Mouse (Mus musculus) lung, embryonic 14.5 days (tissue): ENCODE results near the gene Zfp683. TPM values are rescaled to one million over a fixed set of nuclear protein-coding genes. Genes with fewer than 3 reads are reported as not detected.

ENCODE experiments used
- ATAC-seq: fragments of 200-750 bp; cut with Nextera tagmentation; 2 replicates; pipeline ENCODE4 v1.8.0; 2017; ENCODE audit warnings: mild to moderate bottlenecking, moderate TSS enrichment, moderate library complexity; ENCODE audit not compliant: insufficient read depth
- DNase-seq: peaks from one replicate; pipeline ENCODE4 v3.0.0-alpha.2; 2015
- H3K27ac ChIP-seq: fragments of 300-500 bp; sonication (generic); 2 replicates; pipeline ENCODE4 v1.5.1; 2014; ENCODE audit warnings: low read depth, mild to moderate bottlenecking, moderate library complexity
- H3K27me3 ChIP-seq: fragments of 300-500 bp; sonication (generic); 2 replicates; pipeline ENCODE4 v1.6.1; 2014; ENCODE audit warnings: low read length, control low read depth; ENCODE audit not compliant: insufficient read depth
- H3K36me3 ChIP-seq: fragments of 300-500 bp; sonication (generic); 2 replicates; pipeline ENCODE4 v1.6.1; 2014; ENCODE audit warnings: control low read depth; ENCODE audit not compliant: insufficient read depth
- H3K4me1 ChIP-seq: fragments of 300-500 bp; sonication (generic); 2 replicates; pipeline ENCODE4 v1.6.1; 2014; ENCODE audit warnings: antibody characterized with exemption, control low read depth; ENCODE audit not compliant: insufficient read depth
- H3K4me2 ChIP-seq: fragments of 300-500 bp; sonication (generic); 2 replicates; pipeline ENCODE4 v1.6.1; 2014; ENCODE audit warnings: mild to moderate bottlenecking
- H3K4me3 ChIP-seq: fragments of 300-500 bp; sonication (generic); 2 replicates; pipeline ENCODE4 v1.5.1; 2014; ENCODE audit warnings: low read depth, low read length
- H3K9ac ChIP-seq: fragments of 300-500 bp; sonication (generic); 2 replicates; pipeline ENCODE4 v1.6.1; 2014
- H3K9me3 ChIP-seq: fragments of 300-500 bp; sonication (generic); 2 replicates; pipeline ENCODE4 v1.6.1; 2016; ENCODE audit warnings: low read depth, low read length, control low read depth
- CTCF ChIP-seq: IDR thresholded peaks from 2 replicates; pipeline ENCODE4 v1.5.1; 2016; ENCODE audit warnings: antibody characterized with exemption, low read depth
- WGBS: fragments of 180-500 bp; shearing (Covaris S2); extraction: QIAGEN DNeasy Blood & Tissue Kit; methylation state at CpG from one replicate; pipeline ENCODE4 v1.1.7; 2014; 5-methylcytosine and 5-hydroxymethylcytosine counted together
- polyA plus RNA-seq: library from polyadenylated mRNA; unstranded; fragments of >200 nt; fragmentation: Nextera tagmentation; extraction: Ambion mirVana; gene quantifications from 2 replicates; pipeline ENCODE4 v1.2.1, GENCODE M21; 2014

The Zfp683 gene
- polyA plus RNA-seq, 1 experiment from 2014 or later: not detected

- Histone ChIP-seq H3K4me1 (no peaks in the 10 kb centered on the region), H3K4me3 (peak within 1 kb of the TSS; percentile 65), H3K9me3 (no peaks in the 10 kb centered on the region), H3K4me2 (peak within 1 kb of the TSS; percentile 72), H3K36me3 (no peaks in the 10 kb centered on the region), H3K9ac (peak within 1 kb of the TSS; percentile 60), H3K27me3 (no peaks in the 10 kb centered on the region), H3K27ac (no peak within 1 kb of the TSS)
- DNase-seq (peak; percentile 94), ATAC-seq (peak; percentile 98)
- WGBS: 16% methylated on average over 34 of the region's 34 CpGs
- no peak for TF ChIP-seq CTCF
These were observed 48.5 kb downstream of the Zfp683 start, which contains the start of gene Ubxn11 for GRCm38 (mm10) chr4:134101979-134102741. Gene Ubxn11, plus strand, starts transcription at chr4:134102570.

GRCm38 (mm10) chr4:134102742-134103119 lies 49.1 kb downstream of the Zfp683 start:
- peak overlapping the region; percentile 72 for H3K4me2 ChIP-seq
- 2% methylated on average over 21 of the region's 21 CpGs for WGBS
- no peak for TF ChIP-seq CTCF
- DNase-seq (no peak), ATAC-seq (peak; percentile 28)
- H3K9ac ChIP-seq: peak overlapping the region; percentile 60
- H3K27ac ChIP-seq: no peak overlapping the region
- H3K4me1 ChIP-seq: no peaks in the 10 kb centered on the region
- H3K4me3 ChIP-seq: peak overlapping the region; percentile 65
- H3K36me3 ChIP-seq: no peaks in the 10 kb centered on the region
- no peaks in the 10 kb centered on the region for H3K27me3 ChIP-seq
- H3K9me3 ChIP-seq: no peaks in the 10 kb centered on the region

GRCm38 (mm10) chr4:134106105-134106504 lies 52.5 kb downstream of the Zfp683 start:
- Histone ChIP-seq H3K9me3 (no peaks in the 10 kb centered on the region), H3K4me1 (no peaks in the 10 kb centered on the region; the same call in 1 of the 2 replicates), H3K9ac (no peak overlapping the region), H3K36me3 (no peaks in the 10 kb centered on the region), H3K27me3 (no peaks in the 10 kb centered on the region), H3K4me2 (no peak overlapping the region), H3K4me3 (no peak overlapping the region), H3K27ac (no peak overlapping the region)
- WGBS: 56% methylated on average over 7 of the region's 7 CpGs
- DNase-seq (no peak), ATAC-seq (no peak)
- TF ChIP-seq CTCF: no peak

GRCm38 (mm10) chr4:134107730-134108129 lies 54.1 kb downstream of the Zfp683 start:
- TF ChIP-seq CTCF: no peak
- H3K4me3 ChIP-seq: no peak overlapping the region
- ATAC-seq: no peak
- 84% methylated on average over 7 of the region's 7 CpGs for WGBS
- H3K36me3 ChIP-seq: no peaks in the 10 kb centered on the region
- no peak for DNase-seq
- H3K27ac ChIP-seq: no peak overlapping the region
- H3K9me3 ChIP-seq: no peaks in the 10 kb centered on the region
- no peak overlapping the region for H3K9ac ChIP-seq
- no peaks in the 10 kb centered on the region for H3K27me3 ChIP-seq
- H3K4me1 ChIP-seq: no peaks in the 10 kb centered on the region; the same call in 1 of the 2 replicates
- H3K4me2 ChIP-seq: no peak overlapping the region

GRCm38 (mm10) chr4:134108196-134108595 lies 54.6 kb downstream of the Zfp683 start:
- H3K27ac ChIP-seq: no peak overlapping the region
- WGBS: 18% methylated on average over 5 of the region's 5 CpGs
- no peak for ATAC-seq
- no peak overlapping the region for H3K4me2 ChIP-seq
- no peak for DNase-seq
- no peaks in the 10 kb centered on the region for H3K36me3 ChIP-seq
- no peak overlapping the region for H3K9ac ChIP-seq
- no peak overlapping the region for H3K4me3 ChIP-seq
- TF ChIP-seq CTCF: no peak
- no peaks in the 10 kb centered on the region for H3K9me3 ChIP-seq
- H3K4me1 ChIP-seq: no peaks in the 10 kb centered on the region; the same call in 1 of the 2 replicates
- no peaks in the 10 kb centered on the region for H3K27me3 ChIP-seq

Other genes with a start within 250 kb of the Zfp683 start
- 46.2 and 49.5 TPM in 2 replicates for gene Rps6ka1, start 166.0 kb upstream of the Zfp683 start, polyA plus RNA-seq
- gene Hmgn2, start 85.2 kb upstream of the Zfp683 start, polyA plus RNA-seq: 3,363 and 3,461 TPM in 2 replicates
- 43.7 and 45.6 TPM in 2 replicates for gene Dhdds, start 52.9 kb upstream of the Zfp683 start, polyA plus RNA-seq
- not detected in 2 replicates for gene Lin28a, start 35.0 kb upstream of the Zfp683 start, polyA plus RNA-seq
- gene Crybg2, start 7.0 kb downstream of the Zfp683 start, polyA plus RNA-seq: 2.9 and 4.0 TPM in 2 replicates
- gene Cd52, start 41.2 kb downstream of the Zfp683 start, polyA plus RNA-seq: 13.1 and 14.2 TPM in 2 replicates
- 6.8 and 7.8 TPM in 2 replicates for gene Ubxn11, start 48.7 kb downstream of the Zfp683 start, polyA plus RNA-seq
- gene Sh3bgrl3, start 75.0 kb downstream of the Zfp683 start, polyA plus RNA-seq: 384 and 400 TPM in 2 replicates
- 35.7 and 37.9 TPM in 2 replicates for gene Cep85, start 133.3 kb downstream of the Zfp683 start, polyA plus RNA-seq
- gene Gm7534, start 149.2 kb downstream of the Zfp683 start, polyA plus RNA-seq: not detected in 2 replicates
- 0.12 TPM in 1 of 2 replicates, not detected in the other for gene Catsper4, start 173.5 kb downstream of the Zfp683 start, polyA plus RNA-seq
- 6.2 TPM in 2 replicates for gene Cnksr1, start 184.6 kb downstream of the Zfp683 start, polyA plus RNA-seq
- 0.29 and 0.41 TPM in 2 replicates for gene E130218I03Rik, start 189.8 kb downstream of the Zfp683 start, polyA plus RNA-seq
- 16.4 and 17.5 TPM in 2 replicates for gene Zfp593, start 191.8 kb downstream of the Zfp683 start, polyA plus RNA-seq
- not detected in 2 replicates for gene Gm30191, start 193.1 kb downstream of the Zfp683 start, polyA plus RNA-seq
- gene Grrp1, start 200.3 kb downstream of the Zfp683 start, polyA plus RNA-seq: 10.2 and 11.6 TPM in 2 replicates
- gene Pdik1l, start 234.1 kb downstream of the Zfp683 start, polyA plus RNA-seq: 21.2 and 21.4 TPM in 2 replicates